8 mouse cellular contexts compared by ENCODE assay signal in the genomic region with DNA sequence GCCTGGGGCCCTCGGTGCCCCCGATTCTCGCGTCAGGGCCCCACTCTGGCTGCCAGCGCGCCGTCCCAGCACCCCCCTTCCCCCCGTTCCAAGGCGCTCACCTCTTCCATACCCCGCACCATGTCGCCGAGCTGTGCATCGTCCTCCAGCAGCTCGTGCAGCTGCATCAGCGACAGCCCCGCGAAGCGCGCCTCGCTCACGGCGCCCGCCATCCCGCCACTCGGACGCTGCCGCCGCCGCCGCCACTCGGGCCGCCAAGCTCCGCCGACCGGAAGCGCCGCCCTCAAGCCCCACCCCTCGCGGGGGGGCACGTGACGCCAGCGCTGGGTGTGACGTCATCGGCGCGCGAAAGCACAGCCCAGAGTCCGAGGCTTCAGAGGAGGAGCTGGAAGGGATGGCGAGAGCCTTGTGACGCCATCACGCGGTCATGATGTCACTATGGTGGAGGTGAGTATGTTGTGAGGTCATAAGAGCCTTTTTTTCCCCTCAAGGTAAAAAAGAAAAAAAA. TPM values are rescaled to one million over a fixed set of nuclear protein-coding genes. Genes with fewer than 3 reads are reported as not detected.
DNase-seq lines count a peak whose midpoint lies in the region; ATAC-seq lines count a peak whose summit lies in the region.

Gene Vps37b, minus strand, starts transcription at position 270 of the 508 bp plus-strand sequence.

- no peaks in the 10 kb centered on the region for H3K36me3 ChIP-seq in intestine, embryonic 14.5 days (ENCODE audit: control insufficient read depth, insufficient read depth, low read length)

- intact Hi-C loops in gastrocnemius, postnatal 36 days (cut with DNase I), result no loop called here
- intact Hi-C loops in left cerebral cortex, postnatal 10 days (cut with DNase I), result no loop called here

- peak within 1 kb of the TSS; percentile 95 for H3K9ac ChIP-seq in intestine, embryonic 14.5 days (ENCODE audit: low read length)

- H3K9me3 ChIP-seq in intestine, embryonic 14.5 days (ENCODE audit: control insufficient read depth, low read length), result no peaks in the 10 kb centered on the region

- WGBS in intestine, embryonic 14.5 days, result under 1% methylated on average over 52 of the region's 52 CpGs

- peak within 1 kb of the TSS; percentile 90 for H3K4me2 ChIP-seq in intestine, embryonic 14.5 days (ENCODE audit: low read length)

- H3K4me3 ChIP-seq in intestine, embryonic 14.5 days (ENCODE audit: low read depth, low read length), result peak within 1 kb of the TSS; percentile 87

- peak; percentile 85 for DNase-seq in adrenal gland, adult 8-10 months
- DNase-seq in embryo, embryonic 11.5 days (ENCODE audit: low read depth, low spot score), result peak; percentile 86
- DNase-seq in gastrocnemius, postnatal 36 days, result peak; percentile 81 to 85
- DNase-seq in intestine, embryonic 14.5 days (ENCODE audit: low spot score), result peak; percentile 98
- peak; percentile 85 to 94 for DNase-seq in left cerebral cortex, postnatal 10 days (ENCODE audit: extremely low spot score in 1 of 2, low spot score in 2 of 2)
- DNase-seq in right cerebral cortex, postnatal 10 days (ENCODE audit: low spot score in 2 of 2), result peak; percentile 94 to 95
- peak; percentile 94 for DNase-seq in urinary bladder, postnatal 25 days (ENCODE audit: low spot score)

- peak; percentile 88 for ATAC-seq in intestine, embryonic 14.5 days (replicated peaks; ENCODE audit: low FRiP score, low TSS enrichment, low read depth)
- ATAC-seq in megakaryocyte progenitor cell, adult 5-6 weeks (replicated peaks; ENCODE audit: poor library complexity), result peak; percentile 68

- peak within 1 kb of the TSS; percentile 85 for H3K27ac ChIP-seq in intestine, embryonic 14.5 days (ENCODE audit: low read depth)

- H3K4me1 ChIP-seq in intestine, embryonic 14.5 days (replicated peaks; ENCODE audit: control insufficient read depth, insufficient read depth, low read length), result peaks cover 24% of the 10 kb centered on the region

- no peaks in the 10 kb centered on the region for H3K27me3 ChIP-seq in intestine, embryonic 14.5 days (replicated peaks; ENCODE audit: control insufficient read depth, insufficient read depth, low read length)

RNA-seq across cellular contexts. Expression of gene Vps37b, which starts in this region (rescaled TPM):
- total RNA-seq in adrenal gland, adult 8-10 months (2022), result 100 to 1,000 TPM in 1 of 4 experiments, 10 to 100 TPM in 3; 76.1 to 101 (median 91.9) TPM
- total RNA-seq in gastrocnemius, postnatal 36 days (2021), result 1 to 10 TPM; 4.7 to 4.8 TPM
- polyA plus RNA-seq in intestine, embryonic 14.5 days (2014; fragmentation: Nextera tagmentation; extraction: Ambion mirVana), result 26.4 and 27.7 TPM in 2 replicates
- total RNA-seq in left cerebral cortex, postnatal 10 days (2021), result 10 to 100 TPM; 42.5 to 42.6 TPM
- 11.4 and 14.8 TPM in 2 replicates for total RNA-seq in megakaryocyte progenitor cell, adult 5-6 weeks (2015)
- total RNA-seq in megakaryocyte progenitor cell, adult 5-6 weeks (2017), result 15.2 and 15.6 TPM in 2 replicates

Comparison
In these comparisons a context has a peak if more than half of its experiments do, and no peak if none do; other contexts are left out.
1. Peak in every context shown above with its lines: DNase-seq, ATAC-seq, H3K4me3 ChIP-seq and H3K27ac ChIP-seq.